Mouse (Mus musculus) hindbrain, embryonic 14.5 days (tissue): ENCODE results near the gene Nmnat1. TPM values are rescaled to one million over a fixed set of nuclear protein-coding genes. Genes with fewer than 3 reads are reported as not detected.

Experiments used
- ATAC-seq: fragments of 200-750 bp; cut with Nextera tagmentation; 2 replicates; pipeline ENCODE4 v1.8.0; 2017; ENCODE audit warnings: moderate number of reproducible peaks, mild to moderate bottlenecking, moderate TSS enrichment, moderate library complexity; ENCODE audit not compliant: low FRiP score
- DNase-seq: peaks from one replicate; pipeline ENCODE4 v3.0.0-alpha.2; 2015; ENCODE audit warnings: low spot score
- H3K27ac ChIP-seq: fragments of 300-500 bp; sonication (generic); 2 replicates; pipeline ENCODE4 v1.5.1; 2014; ENCODE audit warnings: mild to moderate bottlenecking, moderate library complexity
- H3K27me3 ChIP-seq: fragments of 300-500 bp; sonication (generic); 2 replicates; pipeline ENCODE4 v1.6.1; 2014; ENCODE audit warnings: mild to moderate bottlenecking, low read length, mixed read lengths; ENCODE audit not compliant: control insufficient read depth, insufficient read depth
- H3K36me3 ChIP-seq: fragments of 300-500 bp; sonication (generic); replicated peaks from 2 replicates; pipeline ENCODE4 v1.6.1; 2014; ENCODE audit not compliant: control insufficient read depth, insufficient read depth
- H3K4me1 ChIP-seq: fragments of 300-500 bp; sonication (generic); replicated peaks from 2 replicates; pipeline ENCODE4 v1.6.1; 2014; ENCODE audit warnings: antibody characterized with exemption, low read length, mixed read lengths; ENCODE audit not compliant: control insufficient read depth, insufficient read depth
- H3K4me2 ChIP-seq: fragments of 300-500 bp; sonication (generic); replicated peaks from 2 replicates; pipeline ENCODE4 v1.6.1; 2014; ENCODE audit warnings: mild to moderate bottlenecking, moderate library complexity
- H3K4me3 ChIP-seq: fragments of 300-500 bp; sonication (generic); replicated peaks from 2 replicates; pipeline ENCODE4 v1.5.1; 2014; ENCODE audit warnings: mild to moderate bottlenecking, low read length
- H3K9ac ChIP-seq: fragments of 300-500 bp; sonication (generic); 2 replicates; pipeline ENCODE4 v1.6.1; 2014
- H3K9me3 ChIP-seq: fragments of 300-500 bp; sonication (generic); 2 replicates; pipeline ENCODE4 v1.6.1; 2016; ENCODE audit warnings: low read length; ENCODE audit not compliant: control insufficient read depth
- WGBS: fragments of 180-500 bp; shearing (Covaris S2); extraction: QIAGEN DNeasy Blood & Tissue Kit; methylation state at CpG from one replicate; pipeline ENCODE4 v1.1.7; 2014; 5-methylcytosine and 5-hydroxymethylcytosine counted together
- polyA plus RNA-seq: library from polyadenylated mRNA; unstranded; fragments of >200 nt; fragmentation: Nextera tagmentation; extraction: Ambion mirVana; gene quantifications from 2 replicates; pipeline ENCODE4 v1.2.1, GENCODE M21; 2014

The Nmnat1 gene
- 7.5 and 8.2 TPM in 2 replicates for polyA plus RNA-seq

DNA sequence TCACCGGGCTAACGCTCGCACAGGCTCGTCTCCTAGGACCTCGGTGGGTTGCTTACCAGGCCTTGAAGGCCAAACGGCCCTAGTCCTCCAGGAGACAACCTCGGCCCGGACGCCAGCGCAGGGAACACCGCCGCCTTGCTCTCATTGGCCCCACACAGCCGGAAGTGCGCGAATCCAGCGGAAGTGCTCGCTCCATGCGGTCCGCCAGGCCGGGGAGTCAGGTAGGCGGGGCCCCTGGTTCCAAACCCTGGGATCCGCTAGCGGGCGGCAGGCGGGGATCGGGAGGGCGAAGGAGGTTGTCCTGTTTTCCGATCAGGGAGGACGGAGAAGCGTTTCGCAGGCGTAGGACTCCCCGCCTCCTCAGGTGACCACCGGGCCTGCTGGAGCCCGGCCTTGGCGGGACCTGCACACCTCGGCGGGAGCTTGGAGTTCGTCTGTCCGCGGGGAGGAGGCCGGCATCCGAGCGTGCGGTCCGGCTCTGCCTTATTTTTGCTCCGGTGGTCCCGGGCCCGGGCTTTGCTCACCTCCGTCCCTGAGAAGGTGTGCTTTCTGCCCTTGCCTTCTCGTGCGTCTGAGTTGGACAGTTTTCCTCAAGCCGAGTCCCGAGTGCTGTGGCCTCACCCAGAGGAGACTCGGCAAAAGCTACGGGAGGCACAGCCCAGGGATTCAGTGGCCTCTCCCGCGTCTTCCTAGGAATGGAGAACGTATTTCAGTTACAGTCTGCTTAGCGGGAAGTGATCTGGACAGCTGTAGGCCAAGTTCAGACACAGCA, at the start of gene Nmnat1, which contains the start of gene Lzic:
Gene Nmnat1 (minus strand): TSS at position 150 of the 772 bp plus-strand sequence.
Gene Lzic (plus strand): TSS at position 177 of the 772 bp plus-strand sequence.
- DNase-seq = peak; percentile 93
- WGBS = under 1% methylated on average over 58 of the region's 60 CpGs
- peak within 1 kb of the TSS; percentile 79 for H3K4me2 ChIP-seq
- H3K4me1 ChIP-seq = peaks cover 15% of the 10 kb centered on the region
- peak within 1 kb of the TSS; percentile 64 for H3K27ac ChIP-seq
- peak within 1 kb of the TSS; percentile 74 for H3K4me3 ChIP-seq
- no peaks in the 10 kb centered on the region for H3K27me3 ChIP-seq
- H3K36me3 ChIP-seq = peaks cover 40% of the 10 kb centered on the region
- peak; percentile 98 for ATAC-seq
- H3K9me3 ChIP-seq = no peaks in the 10 kb centered on the region
- peak within 1 kb of the TSS; percentile 68 for H3K9ac ChIP-seq

DNA sequence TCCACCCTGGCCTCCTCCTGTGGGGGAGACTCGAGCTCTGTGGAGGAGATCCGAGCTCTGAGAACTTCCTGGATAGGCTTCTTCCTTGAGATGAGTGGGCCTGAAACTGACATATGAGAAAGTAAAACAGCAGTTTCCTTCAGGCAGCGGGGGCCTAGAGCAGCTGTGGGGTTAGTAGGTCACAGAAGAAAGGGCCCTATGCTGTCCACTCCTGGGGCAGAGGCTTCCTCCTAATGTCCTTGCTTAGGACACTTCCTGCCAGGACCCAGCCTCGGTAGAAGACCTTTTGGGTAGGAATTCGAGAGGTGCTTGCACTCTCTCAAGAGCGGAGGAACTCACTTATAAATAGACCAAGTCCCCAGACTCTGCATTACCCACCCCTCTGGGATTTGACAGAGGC, 44.7 kb upstream of the Nmnat1 start:
- no peak for ATAC-seq
- DNase-seq = no peak
- H3K9ac ChIP-seq = no peak overlapping the region
- no peak overlapping the region for H3K4me2 ChIP-seq
- no peaks in the 10 kb centered on the region for H3K36me3 ChIP-seq
- H3K27ac ChIP-seq = no peak overlapping the region
- WGBS = 85% methylated on average over 6 of the region's 6 CpGs
- H3K9me3 ChIP-seq = no peaks in the 10 kb centered on the region
- H3K27me3 ChIP-seq = no peaks in the 10 kb centered on the region
- H3K4me1 ChIP-seq = peaks cover 14% of the 10 kb centered on the region
- no peak overlapping the region for H3K4me3 ChIP-seq

DNA sequence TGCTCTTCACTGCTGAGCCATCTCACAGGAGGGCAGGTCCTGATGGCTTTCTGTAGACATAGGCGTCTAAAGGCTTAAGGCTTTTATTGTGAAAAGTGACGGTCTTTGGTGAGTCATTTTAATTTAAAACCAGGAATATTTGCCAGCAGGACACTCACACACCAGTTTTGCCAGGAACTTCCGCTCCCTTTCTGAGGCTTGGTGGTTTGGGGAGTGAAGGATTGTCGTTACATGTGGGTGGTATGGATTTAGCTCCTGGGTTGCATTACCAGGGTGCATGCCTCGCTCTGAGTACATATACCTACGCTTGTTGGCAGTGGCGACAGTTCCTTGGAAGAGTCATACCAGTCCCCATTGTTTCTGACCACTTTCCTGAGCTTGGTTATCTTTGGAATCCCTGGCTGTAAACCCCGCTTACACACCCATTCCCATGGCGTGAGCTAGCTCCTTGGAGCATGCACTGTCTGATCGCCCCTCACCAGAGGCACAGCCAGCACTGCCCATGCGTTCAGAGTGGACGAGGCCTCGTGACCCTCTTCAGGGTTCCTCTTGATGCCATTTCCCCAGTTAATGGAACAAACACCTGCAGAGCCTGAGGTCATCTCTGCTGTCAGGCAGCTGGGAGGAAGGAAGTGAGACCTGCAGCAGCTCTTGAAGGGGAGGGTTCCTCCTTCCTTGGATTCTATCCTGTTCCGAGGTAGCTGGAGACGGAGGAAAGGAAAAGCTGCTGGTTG, 42.8 kb upstream of the Nmnat1 start:
- no peak for DNase-seq
- no peak for ATAC-seq
- H3K9me3 ChIP-seq = no peaks in the 10 kb centered on the region
- no peak overlapping the region for H3K4me2 ChIP-seq
- no peak overlapping the region for H3K9ac ChIP-seq
- H3K27me3 ChIP-seq = no peaks in the 10 kb centered on the region
- no peaks in the 10 kb centered on the region for H3K36me3 ChIP-seq
- 87% methylated on average over 15 of the region's 15 CpGs for WGBS
- no peak overlapping the region for H3K4me3 ChIP-seq
- H3K4me1 ChIP-seq = peaks cover 14% of the 10 kb centered on the region
- H3K27ac ChIP-seq = no peak overlapping the region

DNA sequence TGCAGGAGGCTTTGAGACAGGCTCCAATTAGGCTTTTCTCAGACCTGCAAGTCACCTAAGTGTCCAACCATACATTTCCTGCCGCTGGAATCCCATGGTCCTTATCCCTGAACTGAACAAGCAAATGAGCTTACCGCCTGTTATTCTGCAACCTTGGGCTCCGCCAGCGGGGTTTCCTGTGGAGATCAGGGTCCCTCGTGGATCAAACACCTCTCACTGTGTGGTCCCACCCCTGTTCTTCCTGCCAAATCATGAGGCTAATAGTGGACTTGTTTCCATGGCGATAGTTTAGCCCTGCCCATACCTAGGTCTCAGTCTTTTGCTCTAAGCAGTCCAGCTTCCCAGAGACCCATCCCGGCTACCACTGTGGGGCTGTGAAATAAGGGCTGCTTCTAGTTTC, 41.3 kb upstream of the Nmnat1 start:
- no peak for ATAC-seq
- DNase-seq = no peak
- no peaks in the 10 kb centered on the region for H3K36me3 ChIP-seq
- no peaks in the 10 kb centered on the region for H3K9me3 ChIP-seq
- H3K4me3 ChIP-seq = no peak overlapping the region
- no peak overlapping the region for H3K4me2 ChIP-seq
- no peaks in the 10 kb centered on the region for H3K27me3 ChIP-seq
- no peak overlapping the region for H3K9ac ChIP-seq
- 40% methylated on average over 7 of the region's 7 CpGs for WGBS
- no peak overlapping the region for H3K27ac ChIP-seq
- H3K4me1 ChIP-seq = peaks cover 14% of the 10 kb centered on the region

DNA sequence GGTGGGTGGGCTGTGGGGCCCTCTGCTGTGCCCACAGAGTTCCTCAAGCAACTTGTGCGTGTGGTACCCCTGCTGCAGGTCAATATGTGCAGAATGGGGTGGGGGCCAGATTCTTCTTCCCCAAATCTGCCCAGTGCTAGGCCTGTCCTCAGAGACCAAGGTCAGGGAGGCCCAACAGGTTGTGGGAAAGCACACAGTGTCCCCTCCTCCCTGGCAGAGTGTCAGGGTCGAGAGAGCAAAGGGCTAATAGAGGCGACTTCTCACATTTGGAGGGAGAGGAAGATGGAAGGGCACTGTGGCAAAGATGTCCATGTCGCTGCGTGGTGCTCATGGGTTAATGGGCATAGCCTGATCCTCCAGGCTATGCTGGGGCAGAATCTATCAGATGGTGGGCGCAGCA, 40.8 kb upstream of the Nmnat1 start:
- Histone ChIP-seq H3K9me3 (no peaks in the 10 kb centered on the region), H3K27me3 (no peaks in the 10 kb centered on the region), H3K4me2 (no peak overlapping the region), H3K9ac (no peak overlapping the region), H3K4me1 (peaks cover 14% of the 10 kb centered on the region), H3K4me3 (no peak overlapping the region), H3K36me3 (no peaks in the 10 kb centered on the region), H3K27ac (no peak overlapping the region)
- DNase-seq (no peak), ATAC-seq (no peak)
- 73% methylated on average over 6 of the region's 6 CpGs for WGBS

DNA sequence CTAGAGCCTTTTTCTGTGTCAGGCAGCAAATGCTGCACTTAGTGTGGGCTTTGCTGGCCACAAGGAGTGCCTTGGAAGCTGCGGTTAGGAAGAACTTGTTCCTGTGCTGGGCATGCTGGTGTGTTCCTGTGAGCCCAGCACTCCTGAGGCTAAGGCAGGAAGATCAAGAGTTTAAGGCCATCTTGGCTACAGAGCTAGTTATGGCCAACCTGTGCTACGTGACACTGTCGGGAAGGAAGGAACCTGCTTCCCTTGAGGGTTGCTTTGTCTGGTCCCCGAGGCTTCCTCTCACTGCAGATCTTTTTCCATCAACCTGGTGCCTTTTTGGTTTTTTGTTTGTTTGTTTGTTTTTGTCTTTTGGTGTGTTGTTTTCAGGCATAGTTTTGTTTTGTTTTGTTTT, 40.2 kb upstream of the Nmnat1 start:
- no peaks in the 10 kb centered on the region for H3K36me3 ChIP-seq
- WGBS = 93% methylated on average over 4 of the region's 4 CpGs

DNA sequence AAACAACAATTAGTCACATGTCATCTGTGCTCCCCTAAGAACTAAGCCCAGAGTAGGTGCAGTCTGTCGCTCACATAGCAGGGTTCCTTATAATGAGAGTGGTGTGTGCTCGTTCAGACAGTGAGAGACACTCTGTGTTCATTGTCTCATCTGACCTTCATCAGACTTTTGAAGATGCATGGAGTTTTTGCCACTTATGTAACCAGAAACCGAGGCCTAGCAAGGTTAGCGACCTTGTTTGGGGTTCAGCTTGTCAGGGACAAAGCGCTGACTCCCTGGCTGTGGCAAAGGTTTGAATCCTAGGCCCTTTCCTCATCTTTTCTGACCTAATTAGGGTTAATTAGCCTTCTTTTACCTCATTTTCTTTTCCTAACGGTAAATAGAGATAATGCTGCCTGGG, 39.0 kb upstream of the Nmnat1 start:
- H3K9ac ChIP-seq = no peak overlapping the region
- ATAC-seq = no peak
- H3K27me3 ChIP-seq = no peaks in the 10 kb centered on the region
- H3K4me1 ChIP-seq = peaks cover 21% of the 10 kb centered on the region
- no peak overlapping the region for H3K4me2 ChIP-seq
- no peak for DNase-seq
- no peak overlapping the region for H3K27ac ChIP-seq
- H3K36me3 ChIP-seq = no peaks in the 10 kb centered on the region
- no peaks in the 10 kb centered on the region for H3K9me3 ChIP-seq
- H3K4me3 ChIP-seq = no peak overlapping the region
- WGBS = 69% methylated on average over 6 of the region's 6 CpGs

More for the DNA sequence above, 40.2 kb upstream of the Nmnat1 start:
- Histone ChIP-seq H3K27ac (no peak overlapping the region), H3K9me3 (no peaks in the 10 kb centered on the region), H3K4me2 (no peak overlapping the region), H3K27me3 (no peaks in the 10 kb centered on the region), H3K4me1 (peaks cover 14% of the 10 kb centered on the region), H3K9ac (no peak overlapping the region), H3K4me3 (no peak overlapping the region)
- ATAC-seq (no peak), DNase-seq (no peak)

DNA sequence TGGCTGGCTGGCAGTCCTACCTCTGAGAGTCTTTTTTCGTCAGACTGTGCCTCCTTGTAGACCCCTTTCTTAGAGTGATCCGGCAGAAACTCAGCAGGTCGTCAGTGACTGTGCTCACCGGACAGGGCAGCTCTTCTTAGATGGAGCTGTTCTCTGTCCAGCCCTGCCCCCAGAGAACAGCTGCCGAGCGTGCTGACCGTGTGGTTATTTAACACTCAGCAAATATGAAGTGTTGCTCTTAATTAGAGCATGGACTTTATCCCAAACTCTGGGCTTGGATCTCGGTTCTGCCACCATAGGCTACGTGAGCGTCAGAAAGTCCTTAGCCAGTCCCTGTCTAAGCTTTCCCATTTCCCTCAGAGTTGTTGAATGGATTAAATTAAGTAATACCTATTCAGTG, 36.3 kb upstream of the Nmnat1 start:
- Histone ChIP-seq H3K4me2 (no peak overlapping the region), H3K4me3 (no peak overlapping the region), H3K9me3 (no peaks in the 10 kb centered on the region), H3K27me3 (no peaks in the 10 kb centered on the region), H3K27ac (no peak overlapping the region), H3K36me3 (no peaks in the 10 kb centered on the region), H3K9ac (no peak overlapping the region), H3K4me1 (peaks cover 16% of the 10 kb centered on the region)
- 79% methylated on average over 10 of the region's 10 CpGs for WGBS
- ATAC-seq (no peak), DNase-seq (no peak)

DNA sequence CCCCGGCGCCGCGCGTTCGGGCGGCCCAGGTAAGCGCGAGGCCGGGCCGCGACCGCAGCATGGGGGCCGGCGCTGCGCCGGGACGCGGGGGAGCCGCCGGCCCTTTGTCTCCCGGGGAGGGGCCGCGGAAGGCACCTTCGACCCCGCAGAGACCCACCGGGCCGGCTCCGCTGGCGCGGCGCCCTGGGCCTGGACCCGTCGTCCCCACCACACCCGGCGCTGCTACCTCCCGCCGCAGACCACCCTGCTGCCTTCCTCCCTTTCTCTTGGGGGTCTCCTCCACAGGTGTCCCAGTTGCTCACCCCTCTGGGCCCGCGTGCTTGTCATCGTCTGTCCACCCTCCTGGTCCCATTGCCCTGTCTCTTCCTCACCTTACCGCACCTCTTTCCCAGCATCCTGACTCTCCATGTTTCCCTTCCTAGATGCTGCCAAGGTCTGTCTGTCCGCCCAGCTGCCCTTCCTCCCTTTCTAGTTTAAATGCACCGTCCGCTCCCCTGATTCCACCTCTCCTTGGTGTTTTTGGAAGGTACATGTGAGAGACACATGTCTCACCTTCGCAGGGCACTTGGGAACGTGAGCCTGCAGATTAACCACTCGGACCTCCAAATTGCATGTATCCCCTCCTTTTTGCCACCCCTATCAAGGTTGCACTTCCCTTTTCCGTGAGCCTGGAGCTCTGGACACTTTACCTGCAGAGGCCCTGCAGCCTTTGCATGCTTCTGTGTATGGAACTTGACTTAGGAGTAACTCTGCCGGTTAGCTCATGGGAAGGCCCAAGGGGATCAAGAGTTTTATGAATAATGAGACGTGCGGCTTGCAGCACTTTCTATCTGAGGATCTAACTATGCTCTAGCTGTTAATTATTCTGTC, 33.6 kb upstream of the Nmnat1 start:
- Histone ChIP-seq H3K9ac (peak overlapping the region; percentile 95), H3K27me3 (no peaks in the 10 kb centered on the region)
- WGBS = 3% methylated on average over 28 of the region's 52 CpGs

More for the DNA sequence above, 33.6 kb upstream of the Nmnat1 start:
- H3K27ac ChIP-seq = peak overlapping the region; percentile 74
- no peaks in the 10 kb centered on the region for H3K9me3 ChIP-seq
- H3K4me1 ChIP-seq = peaks cover 11% of the 10 kb centered on the region
- peak overlapping the region; percentile 87 for H3K4me2 ChIP-seq
- H3K36me3 ChIP-seq = no peaks in the 10 kb centered on the region
- DNase-seq = no peak
- ATAC-seq = no peak; the same call in 1 of the 2 replicates
- H3K4me3 ChIP-seq = peak overlapping the region; percentile 93
